Mouse (Mus musculus) midbrain, embryonic 12.5 days (tissue): ENCODE results near the gene Ppp1r21. TPM values are rescaled to one million over a fixed set of nuclear protein-coding genes. Genes with fewer than 3 reads are reported as not detected.

Source experiments
- ATAC-seq: fragments of 200-750 bp; cut with Nextera tagmentation; 2 replicates; pipeline ENCODE4 v1.8.0; 2017; ENCODE audit warnings: low read depth, moderate TSS enrichment, moderate library complexity; ENCODE audit not compliant: low FRiP score
- H3K27ac ChIP-seq: fragments of 300-500 bp; sonication (generic); replicated peaks from 2 replicates; pipeline ENCODE4 v1.5.1; 2016; ENCODE audit warnings: mild to moderate bottlenecking
- H3K27me3 ChIP-seq: fragments of 300-500 bp; sonication (generic); 2 replicates; pipeline ENCODE4 v1.6.1; 2016; ENCODE audit warnings: mild to moderate bottlenecking
- H3K36me3 ChIP-seq: fragments of 300-500 bp; sonication (generic); 2 replicates; pipeline ENCODE4 v1.6.1; 2016
- H3K4me1 ChIP-seq: fragments of 300-500 bp; sonication (generic); 2 replicates; pipeline ENCODE4 v1.6.1; 2016
- H3K4me2 ChIP-seq: fragments of 300-500 bp; sonication (generic); replicated peaks from 2 replicates; pipeline ENCODE4 v1.6.1; 2016; ENCODE audit warnings: mild to moderate bottlenecking, moderate library complexity
- H3K4me3 ChIP-seq: fragments of 300-500 bp; sonication (generic); 2 replicates; pipeline ENCODE4 v1.5.1; 2016; ENCODE audit warnings: mild to moderate bottlenecking
- H3K9ac ChIP-seq: fragments of 300-500 bp; sonication (generic); replicated peaks from 2 replicates; pipeline ENCODE4 v1.6.1; 2016; ENCODE audit warnings: mild to moderate bottlenecking, moderate library complexity
- H3K9me3 ChIP-seq: fragments of 300-500 bp; sonication (generic); 2 replicates; pipeline ENCODE4 v1.6.1; 2016; ENCODE audit warnings: mild to moderate bottlenecking
- WGBS: fragments of 180-500 bp; shearing (Covaris S2); methylation state at CpG from one replicate; pipeline ENCODE4 v1.1.7; 2016; 5-methylcytosine and 5-hydroxymethylcytosine counted together
- polyA plus RNA-seq: library from polyadenylated mRNA; unstranded; fragments of >200 nt; fragmentation: Nextera tagmentation; extraction: Ambion mirVana; gene quantifications from 2 replicates; pipeline ENCODE4 v1.2.1, GENCODE M21; 2016

Gene Ppp1r21
- polyA plus RNA-seq, 1 experiment from 2014 or later = 24.2 TPM

DNA sequence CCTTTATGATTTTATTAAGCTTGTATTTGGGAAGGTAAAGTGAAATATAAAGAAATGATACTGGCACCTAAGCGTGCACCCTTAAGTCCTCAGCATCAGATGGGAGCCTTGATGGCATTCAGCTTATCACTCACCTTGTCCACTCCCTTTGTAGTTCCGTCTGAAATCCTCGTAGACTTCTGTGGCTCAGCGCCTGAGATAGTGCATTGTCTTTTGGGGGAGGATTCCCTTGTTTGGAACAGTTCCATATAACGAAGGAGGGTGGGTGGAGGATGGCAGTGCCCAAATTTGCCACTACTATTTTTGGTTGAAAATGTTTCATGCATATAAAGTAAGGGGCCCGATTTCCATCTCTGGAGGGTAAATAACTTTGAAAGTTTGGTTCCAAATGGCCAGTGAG is 1.3 kb downstream of the Ppp1r21 start:
- no peaks in the 10 kb centered on the region for H3K9me3 ChIP-seq
- 62% methylated on average over 6 of the region's 6 CpGs for WGBS
- H3K4me3 ChIP-seq = peak overlapping the region; percentile 69; the same call in 1 of the 2 replicates
- H3K27me3 ChIP-seq = no peaks in the 10 kb centered on the region
- H3K4me1 ChIP-seq = peaks cover 7% of the 10 kb centered on the region
- no peak for ATAC-seq
- no peaks in the 10 kb centered on the region for H3K36me3 ChIP-seq
- no peak overlapping the region for H3K9ac ChIP-seq
- H3K27ac ChIP-seq = no peak overlapping the region
- H3K4me2 ChIP-seq = peak overlapping the region; percentile 72

GRCm38 (mm10) chr17:88537842-88538430 is 8.0 kb downstream of the Ppp1r21 start:
- WGBS = 90% methylated on average over 8 of the region's 8 CpGs
- no peaks in the 10 kb centered on the region for H3K27me3 ChIP-seq
- ATAC-seq = no peak

DNA sequence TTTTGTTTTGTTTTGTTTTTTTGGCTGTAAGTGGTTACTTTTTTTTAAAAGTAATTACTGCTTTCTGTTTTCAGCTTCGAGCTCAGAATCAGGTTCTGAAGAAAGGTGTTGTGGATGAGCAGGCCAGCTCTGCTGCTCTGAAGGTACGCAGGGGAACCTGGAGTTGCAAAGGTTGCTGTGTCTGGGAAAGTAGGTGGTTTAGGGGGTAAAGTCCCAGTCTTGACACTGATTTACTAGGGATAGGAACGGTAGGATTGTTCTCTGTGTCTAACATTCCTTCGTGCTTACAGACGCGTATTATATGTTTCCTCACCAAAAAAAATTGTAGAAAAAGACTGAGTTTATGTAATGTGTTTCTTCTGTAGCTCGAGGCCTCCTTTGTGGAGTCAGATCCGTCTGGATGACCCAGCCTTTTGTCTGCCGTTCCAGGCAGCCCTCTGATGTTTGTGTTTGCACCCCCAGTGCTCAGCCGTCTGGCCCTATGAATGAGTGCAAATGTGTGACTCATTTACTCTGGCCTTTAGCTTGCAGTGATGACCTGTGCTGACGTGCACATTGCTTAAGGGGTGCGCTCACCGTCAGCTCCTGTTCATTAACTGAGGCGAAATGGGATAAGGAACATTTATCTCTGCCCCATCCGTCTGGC is 13.0 kb downstream of the Ppp1r21 start:
- no peak overlapping the region for H3K4me3 ChIP-seq
- peak; percentile 52; the same call in 1 of the 2 replicates for ATAC-seq
- 42% methylated on average over 15 of the region's 15 CpGs for WGBS
- no peak overlapping the region for H3K27ac ChIP-seq
- no peak overlapping the region for H3K9ac ChIP-seq
- H3K9me3 ChIP-seq = no peaks in the 10 kb centered on the region
- H3K36me3 ChIP-seq = peaks cover 27% of the 10 kb centered on the region
- no peaks in the 10 kb centered on the region for H3K27me3 ChIP-seq
- no peak overlapping the region for H3K4me2 ChIP-seq
- peaks cover 5% of the 10 kb centered on the region for H3K4me1 ChIP-seq

More at GRCm38 (mm10) chr17:88537842-88538430, 8.0 kb downstream of the Ppp1r21 start:
- Histone ChIP-seq H3K4me3 (no peak overlapping the region), H3K9ac (no peak overlapping the region), H3K9me3 (no peaks in the 10 kb centered on the region), H3K36me3 (no peaks in the 10 kb centered on the region), H3K27ac (no peak overlapping the region), H3K4me2 (no peak overlapping the region), H3K4me1 (peaks cover 3% of the 10 kb centered on the region)

DNA sequence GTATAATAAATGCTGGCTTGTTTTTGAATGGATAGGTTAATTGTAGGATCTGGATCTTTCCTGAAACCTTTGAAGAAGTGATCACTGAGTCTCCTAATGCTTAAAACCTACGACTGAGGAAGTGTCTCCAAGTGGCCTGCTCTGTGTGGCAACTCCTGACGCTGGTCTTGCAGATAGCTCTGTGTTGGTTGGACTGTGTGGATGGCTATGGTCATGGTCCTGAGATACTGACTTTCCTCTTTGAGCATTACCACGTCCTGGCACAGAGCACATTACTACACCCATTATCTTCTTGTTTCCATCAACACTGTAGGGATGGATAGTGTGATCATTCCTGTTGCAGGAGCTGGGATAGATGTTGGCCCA is 13.5 kb downstream of the Ppp1r21 start:
- WGBS = 79% methylated on average over 3 of the region's 3 CpGs
- H3K27ac ChIP-seq = no peak overlapping the region
- no peak overlapping the region for H3K4me3 ChIP-seq
- no peaks in the 10 kb centered on the region for H3K9me3 ChIP-seq
- no peak overlapping the region for H3K4me2 ChIP-seq
- 0 out of 2 replicates have a peak, but pooled peaks have one; percentile 4 for ATAC-seq
- peaks cover 27% of the 10 kb centered on the region for H3K36me3 ChIP-seq
- no peak overlapping the region for H3K9ac ChIP-seq
- no peaks in the 10 kb centered on the region for H3K27me3 ChIP-seq
- peaks cover 5% of the 10 kb centered on the region for H3K4me1 ChIP-seq

DNA sequence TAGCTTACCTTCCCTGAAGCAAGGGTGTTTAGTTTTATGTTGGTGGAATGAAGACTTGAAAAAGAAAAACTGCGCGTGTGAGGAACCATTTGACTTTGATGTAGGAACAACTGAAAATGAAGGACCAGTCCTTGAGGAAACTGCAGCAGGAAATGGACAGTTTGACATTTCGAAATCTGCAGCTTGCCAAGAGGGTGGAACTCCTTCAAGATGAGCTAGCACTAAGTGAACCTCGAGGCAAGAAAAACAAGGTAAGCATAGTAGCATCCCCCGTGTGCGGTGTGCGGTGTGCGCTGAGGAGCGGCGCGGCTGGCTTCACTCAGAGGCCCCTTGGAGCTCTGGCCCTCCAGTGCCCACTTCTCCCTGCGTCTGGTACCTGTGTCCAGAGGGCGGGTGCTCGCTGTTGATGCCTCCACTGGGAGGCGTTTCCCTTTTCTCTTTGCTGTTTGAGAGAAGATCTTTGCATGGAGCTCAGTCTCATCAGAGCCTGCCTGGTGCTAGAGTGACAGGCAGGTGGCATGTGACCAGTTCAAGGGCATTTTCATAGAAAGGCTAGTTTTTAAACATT is 15.4 kb downstream of the Ppp1r21 start:
- no peak overlapping the region for H3K9ac ChIP-seq
- H3K4me1 ChIP-seq = peaks cover 5% of the 10 kb centered on the region
- ATAC-seq = no peak
- no peaks in the 10 kb centered on the region for H3K9me3 ChIP-seq
- H3K36me3 ChIP-seq = peaks cover 35% of the 10 kb centered on the region
- no peaks in the 10 kb centered on the region for H3K27me3 ChIP-seq
- H3K4me2 ChIP-seq = no peak overlapping the region
- H3K27ac ChIP-seq = no peak overlapping the region
- no peak overlapping the region for H3K4me3 ChIP-seq
- WGBS = 91% methylated on average over 15 of the region's 15 CpGs

GRCm38 (mm10) chr17:88546745-88547144 is 16.8 kb downstream of the Ppp1r21 start:
- ATAC-seq = no peak
- Histone ChIP-seq H3K27ac (no peak overlapping the region), H3K36me3 (peaks cover 40% of the 10 kb centered on the region), H3K4me1 (peaks cover 5% of the 10 kb centered on the region), H3K4me2 (no peak overlapping the region), H3K9me3 (no peaks in the 10 kb centered on the region), H3K4me3 (no peak overlapping the region), H3K27me3 (no peaks in the 10 kb centered on the region), H3K9ac (no peak overlapping the region)
- WGBS = 84% methylated on average over 4 of the region's 4 CpGs

DNA sequence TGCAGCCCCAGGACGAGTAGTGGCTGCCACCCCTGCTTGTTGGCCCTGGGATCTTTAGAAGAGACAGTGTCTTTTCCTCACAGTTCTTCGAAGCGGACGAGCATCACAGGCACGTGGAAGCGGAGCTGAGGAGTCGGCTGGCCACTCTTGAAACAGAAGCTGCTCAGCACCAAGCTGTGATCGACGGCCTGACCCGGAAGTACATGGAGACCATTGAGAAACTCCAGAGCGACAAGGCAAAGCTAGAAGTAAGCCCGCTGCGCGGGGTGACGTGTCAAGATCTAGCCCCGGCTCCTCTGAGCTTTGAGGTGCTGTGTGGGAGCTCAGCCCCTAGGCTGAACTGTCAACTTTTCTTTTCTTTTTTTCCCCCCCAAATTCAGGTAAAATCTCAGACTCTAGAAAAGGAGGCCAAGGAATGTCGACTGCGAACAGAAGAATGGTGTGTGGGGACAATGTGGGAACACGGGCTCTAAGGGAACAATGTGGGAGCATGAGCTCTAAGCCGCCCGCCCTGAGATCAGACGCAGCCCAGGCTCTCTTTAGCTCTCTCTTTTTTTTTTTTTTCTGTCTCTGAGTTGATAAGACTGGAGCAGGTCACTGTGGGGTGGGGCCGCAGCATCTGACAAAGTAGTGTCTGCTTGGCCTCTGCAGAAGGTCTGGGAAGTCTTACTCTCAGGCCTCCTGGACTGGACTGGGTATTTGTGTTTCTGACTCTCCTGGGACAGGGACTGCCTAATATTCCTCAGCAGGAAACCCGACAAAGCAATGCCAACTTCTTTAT is 19.7 kb downstream of the Ppp1r21 start:
- no peak overlapping the region for H3K9ac ChIP-seq
- ATAC-seq = no peak
- peaks cover 41% of the 10 kb centered on the region for H3K36me3 ChIP-seq

GRCm38 (mm10) chr17:88550351-88550750 is 20.4 kb downstream of the Ppp1r21 start:
- H3K27ac ChIP-seq = no peak overlapping the region
- peaks cover 9% of the 10 kb centered on the region; the same call in 1 of the 2 replicates for H3K4me1 ChIP-seq
- no peaks in the 10 kb centered on the region for H3K9me3 ChIP-seq
- H3K4me3 ChIP-seq = no peak overlapping the region
- WGBS = 77% methylated on average over 5 of the region's 5 CpGs
- ATAC-seq = no peak
- H3K36me3 ChIP-seq = peaks cover 40% of the 10 kb centered on the region
- no peak overlapping the region for H3K4me2 ChIP-seq
- no peak overlapping the region for H3K9ac ChIP-seq
- H3K27me3 ChIP-seq = no peaks in the 10 kb centered on the region

More for the DNA sequence above, 19.7 kb downstream of the Ppp1r21 start:
- Histone ChIP-seq H3K27me3 (no peaks in the 10 kb centered on the region), H3K27ac (no peak overlapping the region), H3K9me3 (no peaks in the 10 kb centered on the region), H3K4me1 (peaks cover 9% of the 10 kb centered on the region; the same call in 1 of the 2 replicates), H3K4me3 (no peak overlapping the region), H3K4me2 (no peak overlapping the region)
- 87% methylated on average over 24 of the region's 24 CpGs for WGBS

GRCm38 (mm10) chr17:88550981-88551940 is 21.3 kb downstream of the Ppp1r21 start:
- peaks cover 9% of the 10 kb centered on the region; the same call in 1 of the 2 replicates for H3K4me1 ChIP-seq
- H3K4me2 ChIP-seq = no peak overlapping the region
- peaks cover 38% of the 10 kb centered on the region for H3K36me3 ChIP-seq
- no peaks in the 10 kb centered on the region for H3K9me3 ChIP-seq
- H3K9ac ChIP-seq = no peak overlapping the region
- H3K4me3 ChIP-seq = no peak overlapping the region
- ATAC-seq = no peak
- no peaks in the 10 kb centered on the region for H3K27me3 ChIP-seq
- 77% methylated on average over 10 of the region's 10 CpGs for WGBS
- no peak overlapping the region for H3K27ac ChIP-seq

GRCm38 (mm10) chr17:88552556-88552955 is 22.6 kb downstream of the Ppp1r21 start:
- no peak for ATAC-seq
- WGBS = 24% methylated on average over 6 of the region's 6 CpGs
- no peaks in the 10 kb centered on the region for H3K27me3 ChIP-seq
- no peak overlapping the region for H3K27ac ChIP-seq
- no peak overlapping the region for H3K9ac ChIP-seq
- no peak overlapping the region for H3K4me3 ChIP-seq
- H3K36me3 ChIP-seq = peaks cover 46% of the 10 kb centered on the region
- no peak overlapping the region for H3K4me2 ChIP-seq
- H3K4me1 ChIP-seq = peaks cover 9% of the 10 kb centered on the region; the same call in 1 of the 2 replicates
- H3K9me3 ChIP-seq = no peaks in the 10 kb centered on the region

- no peak for ATAC-seq
- Histone ChIP-seq H3K4me3 (no peak overlapping the region), H3K27me3 (no peaks in the 10 kb centered on the region), H3K27ac (no peak overlapping the region), H3K36me3 (peaks cover 43% of the 10 kb centered on the region), H3K4me2 (no peak overlapping the region), H3K9ac (no peak overlapping the region), H3K4me1 (peaks cover 9% of the 10 kb centered on the region; the same call in 1 of the 2 replicates), H3K9me3 (no peaks in the 10 kb centered on the region)
- 55% methylated on average over 8 of the region's 8 CpGs for WGBS
Observed at GRCm38 (mm10) chr17:88553001-88553449, 23.1 kb downstream of the Ppp1r21 start.
